Mouse (Mus musculus) liver, embryonic 13.5 days (tissue): ENCODE data around the gene Prss43. TPM values are rescaled to one million over a fixed set of nuclear protein-coding genes. Genes with fewer than 3 reads are reported as not detected.

Experiments
- ATAC-seq: fragments of 200-750 bp; cut with Nextera tagmentation; 2 replicates; pipeline ENCODE4 v1.8.0; 2017; ENCODE audit warnings: low read depth, mild to moderate bottlenecking, moderate number of reproducible peaks, moderate library complexity
- DNase-seq: peaks from one replicate; pipeline ENCODE4 v3.0.0; 2022
- H3K27ac ChIP-seq: fragments of 300-500 bp; sonication (generic); 2 replicates; pipeline ENCODE4 v1.5.1; 2015; ENCODE audit warnings: moderate library complexity, mild to moderate bottlenecking, inconsistent platforms
- H3K27me3 ChIP-seq: fragments of 300-500 bp; sonication (generic); 2 replicates; pipeline ENCODE4 v1.6.1; 2015; ENCODE audit warnings: mild to moderate bottlenecking, inconsistent platforms
- H3K36me3 ChIP-seq: fragments of 300-500 bp; sonication (generic); 2 replicates; pipeline ENCODE4 v1.6.1; 2015; ENCODE audit warnings: mild to moderate bottlenecking, inconsistent platforms
- H3K4me1 ChIP-seq: fragments of 300-500 bp; sonication (generic); replicated peaks from 2 replicates; pipeline ENCODE4 v1.6.1; 2015; ENCODE audit warnings: inconsistent platforms
- H3K4me2 ChIP-seq: fragments of 300-500 bp; sonication (generic); 2 replicates; pipeline ENCODE4 v1.6.1; 2015; ENCODE audit warnings: inconsistent platforms, mild to moderate bottlenecking, moderate library complexity
- H3K4me3 ChIP-seq: fragments of 300-500 bp; sonication (generic); replicated peaks from 2 replicates; pipeline ENCODE4 v1.5.1; 2015; ENCODE audit warnings: mild to moderate bottlenecking, inconsistent platforms
- H3K9ac ChIP-seq: fragments of 300-500 bp; sonication (generic); 2 replicates; pipeline ENCODE4 v1.6.1; 2015; ENCODE audit warnings: mild to moderate bottlenecking, inconsistent platforms
- H3K9me3 ChIP-seq: fragments of 300-500 bp; sonication (generic); replicated peaks from 2 replicates; pipeline ENCODE4 v1.6.1; 2016; ENCODE audit warnings: inconsistent platforms
- WGBS: fragments of 180-500 bp; shearing (Covaris S2); methylation state at CpG from one replicate; pipeline ENCODE4 v1.1.7; 2015; ENCODE audit not compliant: insufficient replicate concordance; 5-methylcytosine and 5-hydroxymethylcytosine counted together
- polyA plus RNA-seq: library from polyadenylated mRNA; unstranded; fragments of >200 nt; fragmentation: Nextera tagmentation; extraction: Ambion mirVana; gene quantifications from 2 replicates; pipeline ENCODE4 v1.2.1, GENCODE M21; 2015

The Prss43 gene
- polyA plus RNA-seq, 1 experiment from 2014 or later, result not detected

GRCm38 (mm10) chr9:110840905-110841304, 14.4 kb downstream of the Prss43 start:
- no peak overlapping the region for H3K4me3 ChIP-seq
- no peak overlapping the region for H3K9ac ChIP-seq
- H3K36me3 ChIP-seq, result no peaks in the 10 kb centered on the region
- H3K9me3 ChIP-seq, result no peaks in the 10 kb centered on the region
- DNase-seq (no peak), ATAC-seq (no peak)
- no peak overlapping the region for H3K4me2 ChIP-seq
- H3K27me3 ChIP-seq, result no peaks in the 10 kb centered on the region
- H3K27ac ChIP-seq, result no peak overlapping the region
- WGBS, result 74% methylated on average over 6 of the region's 6 CpGs
- peaks cover 10% of the 10 kb centered on the region for H3K4me1 ChIP-seq

- Histone ChIP-seq H3K4me2 (no peak overlapping the region), H3K9me3 (no peaks in the 10 kb centered on the region), H3K4me3 (no peak overlapping the region), H3K9ac (no peak overlapping the region), H3K27ac (no peak overlapping the region), H3K4me1 (peaks cover 10% of the 10 kb centered on the region), H3K36me3 (no peaks in the 10 kb centered on the region), H3K27me3 (no peaks in the 10 kb centered on the region)
- DNase-seq (no peak), ATAC-seq (no peak)
- 33% methylated on average over 2 of the region's 2 CpGs for WGBS
These were observed 14.9 kb downstream of the Prss43 start for GRCm38 (mm10) chr9:110841438-110841837.

- Histone ChIP-seq H3K4me3 (no peak within 1 kb of the TSS), H3K4me1 (peaks cover 10% of the 10 kb centered on the region), H3K27me3 (no peaks in the 10 kb centered on the region), H3K36me3 (no peaks in the 10 kb centered on the region), H3K9ac (no peak within 1 kb of the TSS), H3K27ac (no peak within 1 kb of the TSS), H3K9me3 (no peaks in the 10 kb centered on the region), H3K4me2 (no peak within 1 kb of the TSS)
- DNase-seq, result no peak
- 73% methylated on average over 10 of the region's 10 CpGs for WGBS
- ATAC-seq, result no peak
These were observed 17.7 kb downstream of the Prss43 start, which contains the start of gene Prss46 for GRCm38 (mm10) chr9:110844206-110844605. TSS of gene Prss46 (plus strand) at chr9:110844506.

GRCm38 (mm10) chr9:110849162-110849561, 22.7 kb downstream of the Prss43 start:
- 75% methylated on average over 7 of the region's 7 CpGs for WGBS
- no peak for ATAC-seq
- Histone ChIP-seq H3K27me3 (no peaks in the 10 kb centered on the region), H3K4me2 (no peak overlapping the region), H3K9ac (no peak overlapping the region), H3K9me3 (no peaks in the 10 kb centered on the region), H3K27ac (no peak overlapping the region), H3K4me1 (no peaks in the 10 kb centered on the region), H3K36me3 (no peaks in the 10 kb centered on the region), H3K4me3 (no peak overlapping the region)
- DNase-seq, result no peak

GRCm38 (mm10) chr9:110855903-110856302, 29.4 kb downstream of the Prss43 start:
- H3K9ac ChIP-seq, result no peak overlapping the region
- H3K4me1 ChIP-seq, result peaks cover 38% of the 10 kb centered on the region
- no peak overlapping the region for H3K4me2 ChIP-seq
- H3K27me3 ChIP-seq, result peaks cover 5% of the 10 kb centered on the region; the same call in 1 of the 2 replicates
- H3K27ac ChIP-seq, result no peak overlapping the region
- H3K36me3 ChIP-seq, result no peaks in the 10 kb centered on the region
- no peak overlapping the region for H3K4me3 ChIP-seq
- WGBS, result 58% methylated on average over 7 of the region's 7 CpGs
- ATAC-seq, result no peak
- no peaks in the 10 kb centered on the region for H3K9me3 ChIP-seq
- DNase-seq, result no peak

- Histone ChIP-seq H3K4me3 (no peak overlapping the region), H3K4me2 (no peak overlapping the region), H3K9ac (no peak overlapping the region), H3K9me3 (no peaks in the 10 kb centered on the region), H3K27ac (no peak overlapping the region), H3K36me3 (no peaks in the 10 kb centered on the region), H3K27me3 (peaks cover 5% of the 10 kb centered on the region; the same call in 1 of the 2 replicates), H3K4me1 (peaks cover 45% of the 10 kb centered on the region)
- ATAC-seq (no peak), DNase-seq (no peak)
- 13% methylated on average over 4 of the region's 4 CpGs for WGBS
These were observed 30.4 kb downstream of the Prss43 start for GRCm38 (mm10) chr9:110856920-110857319.

GRCm38 (mm10) chr9:110857781-110858472, 31.4 kb downstream of the Prss43 start, which contains the start of gene Prss50:
TSS of gene Prss50 (plus strand) at chr9:110857967.
- H3K4me1 ChIP-seq, result peaks cover 49% of the 10 kb centered on the region
- peak within 1 kb of the TSS; percentile 69 for H3K9ac ChIP-seq
- peak; percentile 11; the same call in 1 of the 2 replicates for ATAC-seq
- H3K9me3 ChIP-seq, result no peaks in the 10 kb centered on the region
- peak within 1 kb of the TSS; percentile 67 for H3K4me3 ChIP-seq
- H3K36me3 ChIP-seq, result no peaks in the 10 kb centered on the region
- DNase-seq, result peak; percentile 42
- H3K27me3 ChIP-seq, result peaks cover 5% of the 10 kb centered on the region; the same call in 1 of the 2 replicates
- peak within 1 kb of the TSS; percentile 86 for H3K4me2 ChIP-seq
- H3K27ac ChIP-seq, result peak within 1 kb of the TSS; percentile 91
- 9% methylated on average over 50 of the region's 50 CpGs for WGBS

GRCm38 (mm10) chr9:110858523-110858922, 32.0 kb downstream of the Prss43 start:
- Histone ChIP-seq H3K4me3 (peak overlapping the region; percentile 67), H3K27me3 (peaks cover 5% of the 10 kb centered on the region; the same call in 1 of the 2 replicates), H3K4me1 (peaks cover 49% of the 10 kb centered on the region), H3K9me3 (no peaks in the 10 kb centered on the region), H3K4me2 (peak overlapping the region; percentile 86), H3K9ac (peak overlapping the region; percentile 69), H3K36me3 (no peaks in the 10 kb centered on the region), H3K27ac (peak overlapping the region; percentile 91)
- ATAC-seq, result no peak
- DNase-seq, result no peak
- WGBS, result 37% methylated on average over 5 of the region's 5 CpGs

GRCm38 (mm10) chr9:110858967-110859596, 32.6 kb downstream of the Prss43 start:
- Histone ChIP-seq H3K27me3 (peaks cover 5% of the 10 kb centered on the region; the same call in 1 of the 2 replicates), H3K4me1 (peaks cover 49% of the 10 kb centered on the region), H3K9me3 (no peaks in the 10 kb centered on the region), H3K36me3 (no peaks in the 10 kb centered on the region), H3K27ac (peak overlapping the region; percentile 91), H3K4me3 (peak overlapping the region; percentile 67), H3K4me2 (peak overlapping the region; percentile 86), H3K9ac (peak overlapping the region; percentile 69; the same call in 1 of the 2 replicates)
- 19% methylated on average over 5 of the region's 5 CpGs for WGBS
- peak; percentile 94 for ATAC-seq
- peak; percentile 64 for DNase-seq

GRCm38 (mm10) chr9:110871030-110871429, 44.5 kb downstream of the Prss43 start:
- Histone ChIP-seq H3K36me3 (no peaks in the 10 kb centered on the region), H3K27me3 (peaks cover 35% of the 10 kb centered on the region), H3K4me3 (no peak overlapping the region), H3K4me1 (peaks cover 15% of the 10 kb centered on the region), H3K27ac (no peak overlapping the region), H3K4me2 (no peak overlapping the region), H3K9me3 (no peaks in the 10 kb centered on the region), H3K9ac (no peak overlapping the region)
- no peak for DNase-seq
- ATAC-seq, result peak; percentile 22
- 11% methylated on average over 7 of the region's 7 CpGs for WGBS
